Mouse (Mus musculus) cerebellum, adult 11-12 months (tissue): Measurements from ENCODE around the gene Tnik.

Source experiments
- DNase-seq: peaks from one replicate; pipeline ENCODE4 v3.0.0; 2022

Gene Tnik

GRCm38 (mm10) chr3:28263002-28263947 is at the start of gene Tnik:
Tnik (plus strand) TSS chr3:28263214.
- peak; percentile 85 for DNase-seq

- no peak for DNase-seq
Measured at GRCm38 (mm10) chr3:28214886-28215311, 48.1 kb upstream of the Tnik start.

GRCm38 (mm10) chr3:28217001-28217400 is 46.0 kb upstream of the Tnik start:
- no peak for DNase-seq

GRCm38 (mm10) chr3:28219533-28219932 is 43.5 kb upstream of the Tnik start:
- DNase-seq = no peak

- DNase-seq = no peak
Measured at GRCm38 (mm10) chr3:28219964-28220363, 43.0 kb upstream of the Tnik start.

GRCm38 (mm10) chr3:28224437-28225356 is 38.3 kb upstream of the Tnik start:
- DNase-seq = no peak

- peak; percentile 29 for DNase-seq
Measured at GRCm38 (mm10) chr3:28225357-28225905, 37.6 kb upstream of the Tnik start.

- DNase-seq = no peak
Measured at GRCm38 (mm10) chr3:28226181-28226580, 36.8 kb upstream of the Tnik start.

- no peak for DNase-seq
Measured at GRCm38 (mm10) chr3:28228930-28229329, 34.1 kb upstream of the Tnik start.

- no peak for DNase-seq
Measured at GRCm38 (mm10) chr3:28229503-28229902, 33.5 kb upstream of the Tnik start.

GRCm38 (mm10) chr3:28232885-28233284 is 30.1 kb upstream of the Tnik start:
- DNase-seq = no peak

GRCm38 (mm10) chr3:28234179-28234578 is 28.8 kb upstream of the Tnik start:
- DNase-seq = no peak

GRCm38 (mm10) chr3:28236689-28237088 is 26.3 kb upstream of the Tnik start:
- DNase-seq = no peak

- DNase-seq = no peak
Measured at GRCm38 (mm10) chr3:28238136-28238535, 24.9 kb upstream of the Tnik start.

GRCm38 (mm10) chr3:28242561-28242960 is 20.5 kb upstream of the Tnik start:
- no peak for DNase-seq

- no peak for DNase-seq
Measured at GRCm38 (mm10) chr3:28244244-28244890, 18.6 kb upstream of the Tnik start.

- no peak for DNase-seq
Measured at GRCm38 (mm10) chr3:28248255-28248957, 14.6 kb upstream of the Tnik start.

- no peak for DNase-seq
Measured at GRCm38 (mm10) chr3:28255711-28256110, 7.3 kb upstream of the Tnik start.

- peak; percentile 78 for DNase-seq
Measured at GRCm38 (mm10) chr3:28262371-28263001, 528 bp upstream of the Tnik start.

GRCm38 (mm10) chr3:28263948-28264840 is 1.2 kb downstream of the Tnik start:
- peak; percentile 69 for DNase-seq

GRCm38 (mm10) chr3:28264841-28265150 is 1.8 kb downstream of the Tnik start:
- no peak for DNase-seq
